Mouse (Mus musculus) liver, postnatal 0 days (tissue): ENCODE measurements around the gene Dab1. TPM values are rescaled to one million over a fixed set of nuclear protein-coding genes. Genes with fewer than 3 reads are reported as not detected.

Experiments
- ATAC-seq: fragments of 200-750 bp; cut with Nextera tagmentation; 2 replicates; pipeline ENCODE4 v1.8.0; 2017; ENCODE audit warnings: mild to moderate bottlenecking, moderate library complexity
- DNase-seq: peaks from one replicate; pipeline ENCODE4 v3.0.0-alpha.2; 2016
- H3K27ac ChIP-seq: fragments of 300-500 bp; sonication (generic); 2 replicates; pipeline ENCODE4 v1.5.1; 2014; ENCODE audit warnings: antibody characterized with exemption, moderate library complexity, mild to moderate bottlenecking, low read depth
- H3K27me3 ChIP-seq: fragments of 300-500 bp; sonication (generic); 2 replicates; pipeline ENCODE4 v1.6.1; 2014; ENCODE audit warnings: low read length, control low read depth, mixed read lengths; ENCODE audit not compliant: insufficient read depth
- H3K36me3 ChIP-seq: fragments of 300-500 bp; sonication (generic); replicated peaks from 2 replicates; pipeline ENCODE4 v1.6.1; 2014; ENCODE audit warnings: mild to moderate bottlenecking, control low read depth, low read length, moderate library complexity, mixed read lengths; ENCODE audit not compliant: insufficient read depth
- H3K4me1 ChIP-seq: fragments of 300-500 bp; sonication (generic); 2 replicates; pipeline ENCODE4 v1.6.1; 2014; ENCODE audit warnings: antibody characterized with exemption, mild to moderate bottlenecking, control low read depth; ENCODE audit not compliant: insufficient read depth
- H3K4me2 ChIP-seq: fragments of 300-500 bp; sonication (generic); 2 replicates; pipeline ENCODE4 v1.6.1; 2014; ENCODE audit warnings: low read depth, mild to moderate bottlenecking, low read length, moderate library complexity, mixed read lengths
- H3K4me3 ChIP-seq: fragments of 300-500 bp; sonication (generic); 2 replicates; pipeline ENCODE4 v1.5.1; 2014; ENCODE audit warnings: low read depth, low read length
- H3K9ac ChIP-seq: fragments of 300-500 bp; sonication (generic); replicated peaks from 2 replicates; pipeline ENCODE4 v1.6.1; 2014; ENCODE audit warnings: mild to moderate bottlenecking, moderate library complexity
- H3K9me3 ChIP-seq: fragments of 300-500 bp; sonication (generic); 2 replicates; pipeline ENCODE4 v1.6.1; 2016; ENCODE audit warnings: mild to moderate bottlenecking, control low read depth, low read length, mixed read lengths
- CTCF ChIP-seq: sonication (generic); IDR thresholded peaks from 2 replicates; pipeline ENCODE4 v1.5.1; 2016; ENCODE audit warnings: antibody characterized with exemption, low read depth
- EP300 ChIP-seq: IDR thresholded peaks from 2 replicates; pipeline ENCODE4 v1.6.1; 2016; ENCODE audit warnings: antibody characterized with exemption, low read depth, mild to moderate bottlenecking
- WGBS: fragments of 180-500 bp; shearing (Covaris S2); extraction: QIAGEN DNeasy Blood & Tissue Kit; methylation state at CpG from one replicate; pipeline ENCODE4 v1.1.7; 2014; ENCODE audit not compliant: insufficient replicate concordance; 5-methylcytosine and 5-hydroxymethylcytosine counted together
- polyA plus RNA-seq: library from polyadenylated mRNA; unstranded; fragments of >200 nt; fragmentation: Nextera tagmentation; extraction: Ambion mirVana; gene quantifications from 2 replicates; pipeline ENCODE4 v1.2.1, GENCODE M21; 2015

The Dab1 gene
- polyA plus RNA-seq, 1 experiment from 2014 or later, result 1.1 TPM

- Histone ChIP-seq H3K4me2 (no peak overlapping the region), H3K4me1 (no peaks in the 10 kb centered on the region), H3K4me3 (no peak overlapping the region), H3K9ac (no peak overlapping the region), H3K27ac (no peak overlapping the region), H3K9me3 (no peaks in the 10 kb centered on the region), H3K36me3 (no peaks in the 10 kb centered on the region), H3K27me3 (no peaks in the 10 kb centered on the region)
- 62% methylated on average over 6 of the region's 6 CpGs for WGBS
- ATAC-seq (no peak), DNase-seq (no peak)
- TF ChIP-seq EP300 (no peak), CTCF (no peak)
Measured at GRCm38 (mm10) chr4:104597490-104598465, 978.6 kb downstream of the Dab1 start.

GRCm38 (mm10) chr4:104602804-104603203, 983.6 kb downstream of the Dab1 start:
- H3K9ac ChIP-seq, result no peak overlapping the region
- H3K27ac ChIP-seq, result no peak overlapping the region
- DNase-seq (no peak), ATAC-seq (no peak)
- no peaks in the 10 kb centered on the region for H3K4me1 ChIP-seq
- no peak overlapping the region for H3K4me3 ChIP-seq
- TF ChIP-seq EP300, result no peak
- no peak for TF ChIP-seq CTCF
- H3K36me3 ChIP-seq, result no peaks in the 10 kb centered on the region
- H3K9me3 ChIP-seq, result no peaks in the 10 kb centered on the region
- H3K4me2 ChIP-seq, result no peak overlapping the region
- 66% methylated on average over 8 of the region's 8 CpGs for WGBS
- no peaks in the 10 kb centered on the region for H3K27me3 ChIP-seq

GRCm38 (mm10) chr4:104604298-104604697, 985.1 kb downstream of the Dab1 start:
- Histone ChIP-seq H3K9me3 (no peaks in the 10 kb centered on the region), H3K4me1 (no peaks in the 10 kb centered on the region), H3K4me2 (no peak overlapping the region), H3K27me3 (no peaks in the 10 kb centered on the region), H3K9ac (no peak overlapping the region), H3K36me3 (no peaks in the 10 kb centered on the region), H3K4me3 (no peak overlapping the region), H3K27ac (no peak overlapping the region)
- DNase-seq (no peak), ATAC-seq (no peak)
- TF ChIP-seq EP300, result no peak
- no peak for TF ChIP-seq CTCF
- 93% methylated on average over 2 of the region's 2 CpGs for WGBS

- no peak overlapping the region for H3K9ac ChIP-seq
- no peak overlapping the region for H3K27ac ChIP-seq
- no peaks in the 10 kb centered on the region for H3K9me3 ChIP-seq
- ATAC-seq, result no peak
- TF ChIP-seq CTCF (no peak), EP300 (no peak)
- no peaks in the 10 kb centered on the region for H3K27me3 ChIP-seq
- H3K4me3 ChIP-seq, result no peak overlapping the region
- H3K4me2 ChIP-seq, result no peak overlapping the region
- no peaks in the 10 kb centered on the region for H3K4me1 ChIP-seq
- H3K36me3 ChIP-seq, result no peaks in the 10 kb centered on the region
- no peak for DNase-seq
- WGBS, result 82% methylated on average over 8 of the region's 8 CpGs
Measured at GRCm38 (mm10) chr4:104606881-104607280, 987.7 kb downstream of the Dab1 start.

- Histone ChIP-seq H3K9ac (no peak overlapping the region), H3K4me3 (no peak overlapping the region), H3K36me3 (no peaks in the 10 kb centered on the region), H3K4me1 (no peaks in the 10 kb centered on the region), H3K9me3 (no peaks in the 10 kb centered on the region), H3K27me3 (no peaks in the 10 kb centered on the region), H3K4me2 (no peak overlapping the region), H3K27ac (no peak overlapping the region)
- TF ChIP-seq EP300 (no peak), CTCF (no peak)
- ATAC-seq (no peak), DNase-seq (no peak)
- WGBS, result 71% methylated on average over 5 of the region's 5 CpGs
Measured at GRCm38 (mm10) chr4:104607636-104608035, 988.5 kb downstream of the Dab1 start.

- Histone ChIP-seq H3K36me3 (no peaks in the 10 kb centered on the region), H3K9ac (no peak overlapping the region), H3K4me3 (no peak overlapping the region), H3K27ac (no peak overlapping the region), H3K4me1 (no peaks in the 10 kb centered on the region), H3K9me3 (no peaks in the 10 kb centered on the region), H3K27me3 (no peaks in the 10 kb centered on the region), H3K4me2 (no peak overlapping the region)
- 39% methylated on average over 5 of the region's 5 CpGs for WGBS
- no peak for ATAC-seq
- no peak for TF ChIP-seq CTCF
- no peak for TF ChIP-seq EP300
- DNase-seq, result no peak
Measured at GRCm38 (mm10) chr4:104619452-104619851, 1000.3 kb downstream of the Dab1 start.
